ENCODE assay signal across 8 mouse cellular contexts in genomic region chr4:41226351-41226750, GRCm38 (mm10). TPM values are rescaled to one million over a fixed set of nuclear protein-coding genes. Genes with fewer than 3 reads are reported as not detected.
DNase-seq lines count a peak whose midpoint lies in the region; ATAC-seq lines count a peak whose summit lies in the region.

No protein-coding gene starts in this region.

- intact Hi-C loops in left cerebral cortex, postnatal 36 days (cut with DNase I), result loop anchor here (5.0 kb wide), 1 partner anchor 61 kb away; no protein-coding TSS in a partner anchor

- WGBS in liver, embryonic 11.5 days, result 85% methylated on average over 3 of the region's 3 CpGs
- WGBS in forebrain, embryonic 10.5 days, result 84% methylated on average over 3 of the region's 3 CpGs

- DNase-seq in liver, result peak; percentile 59
- DNase-seq in liver, embryonic 11.5 days (ENCODE audit: low spot score), result no peak
- DNase-seq in Muller cell, postnatal 12 days (ENCODE audit: inconsistent ontology term), result peak; percentile 13
- peak; percentile 69 to 70 for DNase-seq in cerebellum, postnatal 10 days
- DNase-seq in left cerebral cortex, postnatal 36 days (ENCODE audit: low spot score in 2 of 2), result peak; percentile 15 to 28
- DNase-seq in right cerebral cortex, postnatal 14 days, result peak; percentile 68
- no peak for DNase-seq in forebrain, embryonic 10.5 days (ENCODE audit: extremely low spot score, low spot score)

- H3K36me3 ChIP-seq in liver, embryonic 11.5 days (ENCODE audit: control insufficient read depth, insufficient read depth, low read length), result peaks cover 37% of the 10 kb centered on the region
- H3K36me3 ChIP-seq in forebrain, embryonic 10.5 days (replicated peaks), result peaks cover 100% of the 10 kb centered on the region

- H3K9me3 ChIP-seq in liver, embryonic 11.5 days (ENCODE audit: control insufficient read depth, low read length), result no peaks in the 10 kb centered on the region
- no peaks in the 10 kb centered on the region for H3K9me3 ChIP-seq in forebrain, embryonic 10.5 days

- H3K9ac ChIP-seq in liver, embryonic 11.5 days (ENCODE audit: low read depth, low read length), result no peak overlapping the region

- no peak overlapping the region for H3K27ac ChIP-seq in liver, embryonic 11.5 days (ENCODE audit: low read depth, low read length)
- no peak overlapping the region for H3K27ac ChIP-seq in forebrain, embryonic 10.5 days

- no peak overlapping the region for H3K4me2 ChIP-seq in liver, embryonic 11.5 days

- no peak overlapping the region for H3K4me3 ChIP-seq in liver, embryonic 11.5 days (ENCODE audit: low read depth, low read length)
- H3K4me3 ChIP-seq in forebrain, embryonic 10.5 days, result no peak overlapping the region

- ATAC-seq in liver, embryonic 11.5 days (replicated peaks; ENCODE audit: low FRiP score), result no peak
- peak; percentile 52 for ATAC-seq in granulocyte monocyte progenitor cell, adult 5-6 weeks (replicated peaks; ENCODE audit: poor library complexity, severe bottlenecking)

- H3K4me1 ChIP-seq in liver, embryonic 11.5 days (replicated peaks; ENCODE audit: control insufficient read depth, insufficient read depth, low read length), result no peaks in the 10 kb centered on the region
- no peaks in the 10 kb centered on the region for H3K4me1 ChIP-seq in forebrain, embryonic 10.5 days

- H3K27me3 ChIP-seq in liver, embryonic 11.5 days (replicated peaks; ENCODE audit: control insufficient read depth, insufficient read depth, low read length), result no peaks in the 10 kb centered on the region
- H3K27me3 ChIP-seq in forebrain, embryonic 10.5 days (ENCODE audit: poor library complexity, severe bottlenecking), result no peaks in the 10 kb centered on the region

RNA-seq across cellular contexts. Expression of gene Ubap2, which starts 48.6 kb away (rescaled TPM):
- polyA plus RNA-seq in liver, embryonic 11.5 days (2014; fragmentation: Nextera tagmentation; extraction: Ambion mirVana), result 82.8 and 85.6 TPM in 2 replicates
- total RNA-seq in granulocyte monocyte progenitor cell, adult 5-6 weeks (2014; fragmentation: Nextera tagmentation), result 51.8 and 75.7 TPM in 2 replicates
- total RNA-seq in granulocyte monocyte progenitor cell, adult 5-6 weeks (2017), result 19.8 and 28.6 TPM in 2 replicates
- 10 to 100 TPM; 36.9 to 43.3 TPM for total RNA-seq in left cerebral cortex, postnatal 36 days (2021)
- polyA plus RNA-seq in forebrain, embryonic 10.5 days (2016; fragmentation: Nextera tagmentation; extraction: Ambion mirVana), result 88.4 and 88.9 TPM in 2 replicates

Comparison
In these comparisons a context has a peak if more than half of its experiments do, and no peak if none do; other contexts are left out.
1. DNase-seq: peak in liver (single experiment), Muller cell, postnatal 12 days (single experiment), cerebellum, postnatal 10 days (2 of 2), left cerebral cortex, postnatal 36 days (2 of 2) and right cerebral cortex, postnatal 14 days (single experiment); none in liver, embryonic 11.5 days (single experiment) and forebrain, embryonic 10.5 days (single experiment).